Mouse (Mus musculus) embryonic facial prominence, embryonic 15.5 days (tissue): ENCODE measurements around the gene Plekhm1. TPM values are rescaled to one million over a fixed set of nuclear protein-coding genes. Genes with fewer than 3 reads are reported as not detected.

ENCODE experiments used
- polyA plus RNA-seq: library from polyadenylated mRNA; unstranded; fragments of >200 nt; fragmentation: Nextera tagmentation; extraction: Ambion mirVana; gene quantifications from 2 replicates; pipeline ENCODE4 v1.2.1, GENCODE M21; 2015

The Plekhm1 gene
- polyA plus RNA-seq, 1 experiment from 2014 or later = 9.2 TPM

Other genes starting within 250 kb of the Plekhm1 start
- 2.7 TPM in 2 replicates for gene Fmnl1, start 241.6 kb downstream of the Plekhm1 start, polyA plus RNA-seq
- 1.4 and 2.0 TPM in 2 replicates for gene 1700023F06Rik, start 204.1 kb downstream of the Plekhm1 start, polyA plus RNA-seq
- not detected in 2 replicates for gene Spata32, start 194.3 kb downstream of the Plekhm1 start, polyA plus RNA-seq
- gene Map3k14, start 145.2 kb downstream of the Plekhm1 start, polyA plus RNA-seq = 5.1 and 5.3 TPM in 2 replicates
- gene Arhgap27, start 49.0 kb downstream of the Plekhm1 start, polyA plus RNA-seq = 12.3 and 12.4 TPM in 2 replicates
- gene Lrrc37a, start 91.9 kb upstream of the Plekhm1 start, polyA plus RNA-seq = not detected in 2 replicates
- gene Gm884, start 208.5 kb upstream of the Plekhm1 start, polyA plus RNA-seq = not detected in 2 replicates
- gene Lyzl6, start 226.2 kb upstream of the Plekhm1 start, polyA plus RNA-seq = not detected in 2 replicates
- gene Rprml, start 236.9 kb upstream of the Plekhm1 start, polyA plus RNA-seq = 0.22 and 0.32 TPM in 2 replicates